Mouse (Mus musculus): ENCODE measurements around the gene Cfl2. TPM values are rescaled to one million over a fixed set of nuclear protein-coding genes. Genes with fewer than 3 reads are reported as not detected.
"Not testable (repeated sequence)": the region's sequence is repeated elsewhere in the genome, so short reads cannot be mapped to it uniquely, and the experiment has no call there.

Gene Cfl2
- polyA plus RNA-seq, 1 experiment = 86.8 TPM

DNA sequence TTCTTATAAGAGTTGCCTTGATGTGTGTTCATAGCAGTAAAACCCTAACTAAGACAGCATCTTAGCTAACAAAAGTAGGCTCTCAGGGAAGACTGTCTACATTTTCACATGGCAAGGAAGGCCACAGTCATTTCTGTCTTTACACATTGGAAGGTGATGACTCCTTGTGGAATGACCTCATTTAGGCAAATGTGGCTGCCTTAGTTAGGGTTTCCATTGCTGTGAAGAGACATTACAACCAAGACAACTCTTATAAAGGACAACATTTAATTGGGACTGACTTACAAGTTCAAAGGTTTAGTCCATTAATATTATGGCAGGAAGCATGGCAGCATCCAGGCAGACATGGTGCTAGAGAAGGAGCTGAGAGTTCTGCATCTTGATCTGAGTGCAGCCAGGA lies 23.7 kb downstream of the Cfl2 start:
- no peak for DNase-seq
- H3K4me1 ChIP-seq (ENCODE audit: control insufficient read depth, insufficient read depth, low read length) = peaks cover 3% of the 10 kb centered on the region; the same call in 1 of the 2 replicates
- H3K27me3 ChIP-seq (ENCODE audit: control insufficient read depth, insufficient read depth, low read length) = no peaks in the 10 kb centered on the region
- no peak overlapping the region for H3K27ac ChIP-seq (ENCODE audit: insufficient read depth, low read length)
- TF ChIP-seq POLR2A (IDR thresholded peaks at IDR 0.05; ENCODE audit: borderline replicate concordance, insufficient read depth, low read length) (no peak), CTCF (IDR thresholded peaks at IDR 0.05; ENCODE audit: borderline replicate concordance, insufficient read depth, low read depth, low read length) (no peak)
- no peak overlapping the region for H3K4me3 ChIP-seq (replicated peaks; ENCODE audit: insufficient read depth, low read depth, low read length)

DNA sequence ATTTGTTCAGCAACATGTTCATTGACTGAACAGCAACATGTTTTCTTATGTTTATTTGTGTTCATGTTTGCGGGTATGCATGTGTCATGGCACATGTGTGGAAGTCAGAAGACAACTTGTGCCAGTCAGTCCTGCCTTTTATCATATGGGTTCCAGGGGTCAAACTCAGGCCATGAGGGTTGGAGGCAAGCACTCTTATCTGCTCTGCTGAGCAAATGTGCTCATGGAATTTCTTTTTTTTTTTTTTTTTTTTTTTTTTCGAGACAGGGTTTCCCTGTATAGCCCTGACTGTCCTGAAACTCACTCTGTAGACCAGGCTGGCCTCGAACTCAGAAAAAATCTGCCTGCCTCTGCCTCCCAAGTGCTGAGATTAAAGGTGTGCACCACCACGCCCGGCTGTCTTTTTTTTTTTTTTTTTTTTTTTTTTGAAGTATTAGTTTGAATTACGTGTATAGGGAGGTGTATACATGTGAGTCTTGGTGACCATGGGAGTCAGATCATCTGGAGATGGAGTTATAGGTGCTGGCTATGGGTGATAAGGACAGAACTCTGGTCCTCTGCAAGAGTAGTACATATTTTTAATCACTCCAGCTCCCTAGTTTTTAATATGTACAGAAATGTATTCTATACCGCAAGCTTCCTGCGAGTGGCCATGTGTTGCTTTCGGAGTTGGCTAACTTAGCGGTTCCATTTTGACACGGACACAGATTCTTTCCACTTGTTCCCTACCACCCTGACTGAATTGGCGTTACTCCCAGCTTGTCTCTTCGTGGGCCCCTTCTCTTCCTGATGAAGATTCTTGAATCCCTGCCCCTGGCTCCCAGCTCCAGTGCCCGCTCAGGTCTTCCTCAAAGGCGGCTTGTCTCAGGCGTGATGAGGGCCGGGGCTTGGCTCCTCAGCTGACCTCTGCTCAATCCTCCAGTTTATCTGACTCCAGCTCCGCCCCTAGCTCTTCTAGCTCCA lies 26.8 kb downstream of the Cfl2 start:
- TF ChIP-seq CTCF (IDR thresholded peaks at IDR 0.05; ENCODE audit: borderline replicate concordance, insufficient read depth, low read depth, low read length) = no peak
- TF ChIP-seq POLR2A (IDR thresholded peaks at IDR 0.05; ENCODE audit: borderline replicate concordance, insufficient read depth, low read length) = no peak

DNA sequence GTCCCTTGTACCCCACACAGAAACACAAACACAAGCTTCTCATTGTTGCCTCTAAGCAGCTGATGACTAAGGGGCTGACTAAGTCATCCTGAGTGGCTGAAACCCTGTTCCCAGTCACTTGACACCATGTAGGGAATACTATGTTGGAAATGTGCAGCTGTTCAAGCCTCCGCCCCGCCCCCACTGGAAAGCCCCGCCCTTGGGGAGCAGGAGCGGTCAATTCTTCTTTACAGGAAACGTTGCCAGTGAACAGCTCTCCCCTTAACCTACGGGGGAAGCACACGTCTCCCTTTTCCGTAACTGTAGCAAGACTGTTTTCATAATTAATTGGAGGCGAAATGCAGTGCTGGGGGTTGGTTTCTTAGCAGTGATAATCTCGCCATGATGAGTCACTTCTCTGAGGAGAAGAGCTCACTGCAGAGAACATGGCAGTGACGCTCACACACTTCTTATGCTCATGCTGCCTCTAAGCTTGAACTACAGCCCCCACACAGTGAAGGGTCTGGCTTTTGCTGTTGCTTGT lies 27.7 kb downstream of the Cfl2 start:
- H3K27ac ChIP-seq (ENCODE audit: insufficient read depth, low read length) = no peak overlapping the region
- 19% methylated on average over 11 of the region's 11 CpGs for WGBS
- peaks cover 6% of the 10 kb centered on the region; the same call in 1 of the 2 replicates for H3K4me1 ChIP-seq (ENCODE audit: control insufficient read depth, insufficient read depth, low read length)
- no peaks in the 10 kb centered on the region for H3K27me3 ChIP-seq (ENCODE audit: control insufficient read depth, insufficient read depth, low read length)
- peak; percentile 31 to 36 for DNase-seq
- TF ChIP-seq POLR2A (IDR thresholded peaks at IDR 0.05; ENCODE audit: borderline replicate concordance, insufficient read depth, low read length) (no peak), CTCF (IDR thresholded peaks at IDR 0.05; ENCODE audit: borderline replicate concordance, insufficient read depth, low read depth, low read length) (no peak)
- H3K4me3 ChIP-seq (replicated peaks; ENCODE audit: insufficient read depth, low read depth, low read length) = peak overlapping the region; percentile 43

More for the DNA sequence above, 26.8 kb downstream of the Cfl2 start:
- no peak overlapping the region for H3K4me3 ChIP-seq (replicated peaks; ENCODE audit: insufficient read depth, low read depth, low read length)
- DNase-seq = no peak
- 43% methylated on average over 18 of the region's 18 CpGs for WGBS
- H3K27ac ChIP-seq (ENCODE audit: insufficient read depth, low read length) = no peak overlapping the region
- H3K4me1 ChIP-seq (ENCODE audit: control insufficient read depth, insufficient read depth, low read length) = peaks cover 6% of the 10 kb centered on the region; the same call in 1 of the 2 replicates
- no peaks in the 10 kb centered on the region for H3K27me3 ChIP-seq (ENCODE audit: control insufficient read depth, insufficient read depth, low read length)

DNA sequence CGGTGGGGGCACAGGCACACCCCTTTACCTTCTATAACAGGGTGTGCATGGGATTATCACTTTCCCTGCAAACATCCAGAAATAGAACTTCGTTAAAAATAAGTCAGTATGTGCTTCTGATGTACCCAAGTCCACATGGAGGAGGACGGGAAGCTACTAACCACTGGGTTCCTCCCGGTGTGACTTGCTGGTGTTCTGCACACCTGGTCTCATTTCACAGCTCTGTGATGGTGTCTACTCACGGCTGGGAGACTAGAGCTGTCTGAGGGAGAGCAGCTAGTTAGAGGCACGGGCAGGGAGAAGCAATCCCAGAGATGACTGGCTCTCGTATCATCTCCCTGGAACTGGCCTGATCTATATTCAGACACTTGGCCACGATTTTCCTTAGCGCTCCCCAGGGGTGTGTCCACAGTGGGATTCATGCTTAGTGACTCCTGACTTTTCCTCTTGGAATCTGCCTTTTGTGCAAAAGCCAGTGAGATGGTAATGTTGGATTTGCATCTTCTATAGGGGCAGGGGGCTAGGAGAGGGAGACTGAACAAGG lies 28.7 kb downstream of the Cfl2 start:
- H3K4me3 ChIP-seq (replicated peaks; ENCODE audit: insufficient read depth, low read depth, low read length) = no peak overlapping the region
- 47% methylated on average over 9 of the region's 9 CpGs for WGBS
- TF ChIP-seq POLR2A (IDR thresholded peaks at IDR 0.05; ENCODE audit: borderline replicate concordance, insufficient read depth, low read length) (no peak), CTCF (IDR thresholded peaks at IDR 0.05; ENCODE audit: borderline replicate concordance, insufficient read depth, low read depth, low read length) (no peak)
- no peaks in the 10 kb centered on the region for H3K27me3 ChIP-seq (ENCODE audit: control insufficient read depth, insufficient read depth, low read length)
- H3K27ac ChIP-seq (ENCODE audit: insufficient read depth, low read length) = no peak overlapping the region
- peaks cover 6% of the 10 kb centered on the region; the same call in 1 of the 2 replicates for H3K4me1 ChIP-seq (ENCODE audit: control insufficient read depth, insufficient read depth, low read length)
- DNase-seq = no peak

DNA sequence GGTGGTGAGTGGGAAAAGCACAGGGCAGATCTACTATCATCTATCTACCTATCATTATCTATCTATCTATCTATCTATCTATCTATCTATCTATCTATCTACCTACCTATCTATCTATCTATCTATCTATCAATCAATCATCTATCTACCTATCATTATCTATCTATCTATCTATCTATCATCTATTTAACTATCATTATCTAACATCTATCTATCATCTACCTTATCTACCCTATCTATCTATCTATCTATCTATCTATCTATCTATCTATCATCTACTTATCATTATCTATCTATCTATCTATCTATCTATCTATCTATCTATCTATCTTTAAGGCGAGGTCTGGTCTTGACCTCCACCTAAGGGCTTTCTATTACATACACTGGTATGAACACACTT lies 30.8 kb downstream of the Cfl2 start:
- not testable (repeated sequence) for H3K27ac ChIP-seq (ENCODE audit: insufficient read depth, low read length); H3K4me3 ChIP-seq (replicated peaks; ENCODE audit: insufficient read depth, low read depth, low read length); H3K4me1 ChIP-seq (ENCODE audit: control insufficient read depth, insufficient read depth, low read length); DNase-seq; H3K27me3 ChIP-seq (ENCODE audit: control insufficient read depth, insufficient read depth, low read length)
- 98% methylated on average over 1 of the region's 1 CpGs for WGBS

DNA sequence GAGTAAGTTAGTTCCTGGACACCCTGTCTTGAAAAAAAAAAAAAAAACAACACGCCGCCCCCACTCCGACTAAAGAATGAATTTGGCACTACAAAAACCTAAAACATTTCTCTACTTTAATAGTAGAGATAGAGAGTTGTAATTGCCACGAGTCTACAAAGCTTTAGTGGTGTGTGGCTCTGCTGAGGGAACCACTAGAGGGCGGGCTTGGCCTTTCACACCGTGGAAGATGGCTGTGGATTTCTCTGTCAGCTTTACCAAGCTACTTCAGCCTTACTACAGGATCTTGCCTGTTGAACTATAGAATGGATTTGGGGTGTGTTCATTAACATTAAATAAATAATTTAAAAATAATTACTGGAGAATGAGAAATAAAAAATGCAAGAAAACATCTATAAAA lies 32.1 kb downstream of the Cfl2 start:
- peak; percentile 77 to 81 for DNase-seq
- peaks cover 6% of the 10 kb centered on the region; the same call in 1 of the 2 replicates for H3K4me1 ChIP-seq (ENCODE audit: control insufficient read depth, insufficient read depth, low read length)
- H3K27me3 ChIP-seq (ENCODE audit: control insufficient read depth, insufficient read depth, low read length) = no peaks in the 10 kb centered on the region
- H3K27ac ChIP-seq (ENCODE audit: insufficient read depth, low read length) = no peak overlapping the region
- TF ChIP-seq CTCF (IDR thresholded peaks at IDR 0.05; ENCODE audit: borderline replicate concordance, insufficient read depth, low read depth, low read length) (peak; percentile 95), POLR2A (IDR thresholded peaks at IDR 0.05; ENCODE audit: borderline replicate concordance, insufficient read depth, low read length) (no peak)
- WGBS = 10% methylated on average over 6 of the region's 6 CpGs
- no peak overlapping the region for H3K4me3 ChIP-seq (replicated peaks; ENCODE audit: insufficient read depth, low read depth, low read length)

DNA sequence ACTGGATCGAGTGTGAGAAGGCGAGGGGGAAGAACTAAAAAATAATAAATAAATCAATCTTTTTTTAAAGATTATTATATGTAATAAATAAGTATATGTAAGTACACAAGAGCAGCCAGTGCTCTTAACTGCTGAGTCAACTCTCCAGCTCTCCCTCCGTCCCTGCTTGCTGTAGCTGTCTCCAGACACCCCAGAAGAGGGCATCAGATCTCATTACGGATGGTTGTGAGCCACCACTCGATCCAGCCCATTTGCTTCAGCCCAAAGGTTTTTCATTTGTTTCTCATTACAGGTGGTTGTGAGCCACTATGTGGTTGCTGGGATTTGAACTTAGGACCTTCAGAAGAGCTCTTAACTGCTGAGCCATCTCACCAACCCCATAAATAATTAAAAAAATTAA lies 32.8 kb downstream of the Cfl2 start:
- 57% methylated on average over 5 of the region's 5 CpGs for WGBS
- Histone ChIP-seq H3K27ac (ENCODE audit: insufficient read depth, low read length) (no peak overlapping the region), H3K4me1 (ENCODE audit: control insufficient read depth, insufficient read depth, low read length) (peaks cover 6% of the 10 kb centered on the region; the same call in 1 of the 2 replicates), H3K27me3 (ENCODE audit: control insufficient read depth, insufficient read depth, low read length) (no peaks in the 10 kb centered on the region), H3K4me3 (replicated peaks; ENCODE audit: insufficient read depth, low read depth, low read length) (no peak overlapping the region)
- TF ChIP-seq CTCF (IDR thresholded peaks at IDR 0.05; ENCODE audit: borderline replicate concordance, insufficient read depth, low read depth, low read length) = no peak
- TF ChIP-seq POLR2A (IDR thresholded peaks at IDR 0.05; ENCODE audit: borderline replicate concordance, insufficient read depth, low read length) = no peak
- no peak for DNase-seq

DNA sequence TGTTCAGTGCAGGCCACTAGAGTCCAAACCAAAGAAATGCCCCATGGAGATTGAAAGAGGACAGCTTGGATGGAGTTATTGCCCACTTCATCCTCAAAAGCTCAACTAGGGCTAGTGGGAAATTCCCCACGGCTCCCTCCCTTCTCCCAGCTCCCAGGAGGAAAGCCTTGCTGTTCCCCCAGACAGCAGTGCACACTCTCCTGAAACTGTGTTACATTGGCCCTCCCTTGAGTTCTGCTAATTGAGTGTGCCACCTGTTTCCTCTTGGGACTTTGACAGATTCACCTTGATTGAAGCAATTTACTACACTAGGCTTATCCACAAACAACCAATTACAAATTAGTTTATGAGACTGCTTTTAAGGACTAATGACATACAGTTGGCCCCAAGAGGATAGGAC lies 34.6 kb downstream of the Cfl2 start:
- 60% methylated on average over 1 of the region's 1 CpGs for WGBS
- TF ChIP-seq POLR2A (IDR thresholded peaks at IDR 0.05; ENCODE audit: borderline replicate concordance, insufficient read depth, low read length) (no peak), CTCF (IDR thresholded peaks at IDR 0.05; ENCODE audit: borderline replicate concordance, insufficient read depth, low read depth, low read length) (no peak)
- no peak overlapping the region for H3K4me3 ChIP-seq (replicated peaks; ENCODE audit: insufficient read depth, low read depth, low read length)
- no peak overlapping the region for H3K27ac ChIP-seq (ENCODE audit: insufficient read depth, low read length)
- no peaks in the 10 kb centered on the region for H3K27me3 ChIP-seq (ENCODE audit: control insufficient read depth, insufficient read depth, low read length)
- DNase-seq = no peak
- no peaks in the 10 kb centered on the region for H3K4me1 ChIP-seq (ENCODE audit: control insufficient read depth, insufficient read depth, low read length)

Measured in cerebellum, adult 2 months (tissue).